Mouse (Mus musculus): ENCODE measurements around the gene Lzts2.

Lzts2 gene

DNA sequence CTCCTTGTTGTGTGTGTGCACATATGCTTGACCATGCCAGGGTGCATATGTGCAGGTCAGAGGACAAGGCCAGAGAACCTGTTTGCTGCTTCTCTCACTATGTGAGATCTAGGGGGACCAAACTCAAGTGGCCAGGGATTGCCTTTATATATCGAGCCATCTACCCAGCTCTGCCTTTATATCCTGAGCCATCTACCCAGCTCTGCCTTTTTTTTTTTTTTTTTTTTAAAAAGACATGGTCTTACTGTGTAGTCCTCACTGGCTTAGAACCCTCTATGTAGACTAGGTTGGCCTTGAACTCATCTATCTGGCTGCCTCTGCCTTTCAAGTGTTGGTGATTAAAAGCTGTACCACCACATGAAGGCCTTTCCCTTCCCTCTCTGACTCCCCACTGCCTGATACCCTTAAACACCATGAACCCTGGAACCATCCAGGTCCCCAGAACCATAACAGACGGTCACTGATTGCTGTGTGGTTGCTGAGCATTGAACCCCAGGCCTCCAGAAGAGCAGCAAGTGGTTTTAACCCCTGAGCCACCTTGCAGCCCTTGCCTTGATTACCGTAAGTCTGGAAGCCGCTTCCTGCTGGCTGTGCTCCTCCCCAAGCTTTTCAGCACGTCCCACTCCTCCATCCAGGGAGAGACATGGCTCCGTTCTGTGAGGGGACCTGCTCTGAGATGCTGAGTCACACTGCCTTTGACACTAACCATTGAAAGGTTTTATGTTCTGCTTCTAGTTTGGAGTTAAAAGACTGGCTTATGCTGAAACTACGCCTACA, 10.3 kb upstream of the Lzts2 start:
- DNase-seq: no peak

GRCm38 (mm10) chr19:45005444-45005843, 8.8 kb upstream of the Lzts2 start, which contains the start of gene Twnk:
Gene Twnk (plus strand): TSS chr19:45005663.
- DNase-seq: peak in 1 of 2 experiments; percentile 52

- DNase-seq: peak; percentile 93 to 95
Observed at GRCm38 (mm10) chr19:45005957-45006712, 8.1 kb upstream of the Lzts2 start, which contains the start of gene Mrpl43. Gene Mrpl43 (minus strand): TSS chr19:45006442.

GRCm38 (mm10) chr19:45007021-45007420, 7.2 kb upstream of the Lzts2 start:
- no peak for DNase-seq

DNA sequence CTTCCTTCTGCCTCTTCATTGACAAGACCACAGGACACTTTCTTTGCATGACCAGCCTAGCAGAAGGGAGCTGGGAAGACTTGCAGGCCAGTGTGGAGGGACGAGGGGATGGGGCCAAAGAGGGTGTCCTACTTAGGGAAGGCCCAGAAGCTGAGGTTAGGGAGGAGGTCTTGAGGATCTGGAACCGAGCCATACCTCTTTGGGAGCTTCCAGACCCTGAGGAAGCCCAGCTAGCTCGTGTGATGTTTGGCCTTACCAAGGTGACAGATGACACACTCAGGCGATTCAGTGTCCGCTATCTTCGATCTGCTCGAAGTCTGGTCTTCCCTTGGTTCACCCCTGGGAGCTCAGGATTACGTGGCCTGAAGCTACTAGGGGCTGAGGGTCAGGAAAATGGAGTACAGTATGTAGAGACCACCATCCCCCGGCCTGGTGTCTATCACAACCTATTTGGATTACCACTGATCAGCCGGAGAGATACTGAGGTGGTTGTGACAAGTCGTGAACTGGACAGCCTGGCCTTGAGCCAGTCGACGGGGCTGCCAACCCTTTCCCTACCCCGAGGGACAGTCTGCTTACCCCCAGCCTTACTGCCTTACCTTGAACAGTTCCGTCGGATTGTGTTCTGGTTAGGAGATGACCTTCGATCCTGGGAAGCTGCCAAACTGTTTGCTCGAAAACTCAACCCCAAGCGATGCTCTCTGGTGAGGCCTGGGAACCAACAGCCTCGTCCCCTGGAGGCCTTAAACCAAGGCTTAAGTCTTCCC, 6.6 kb upstream of the Lzts2 start:
- no peak for DNase-seq

DNA sequence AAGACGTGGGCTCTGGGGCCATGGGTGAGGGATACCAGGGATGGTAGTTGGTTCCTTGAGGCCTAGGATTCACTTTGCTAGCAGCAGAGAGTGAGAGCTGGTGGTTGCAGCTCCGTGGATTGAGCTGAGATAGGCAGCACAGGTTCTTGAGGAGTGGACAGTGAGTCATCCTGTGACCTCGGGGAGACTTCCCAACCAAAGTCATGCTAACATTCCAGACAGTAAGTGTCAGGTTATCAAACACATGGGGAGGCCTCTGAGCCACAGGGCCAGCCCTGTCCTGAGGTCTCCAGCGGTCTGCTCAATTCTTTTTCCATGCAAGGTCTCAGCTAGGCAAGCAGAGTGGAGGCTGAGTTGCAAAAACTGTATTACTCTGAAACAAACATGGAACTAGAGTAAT, 3.6 kb upstream of the Lzts2 start:
- DNase-seq: no peak

- no peak for DNase-seq
Observed at GRCm38 (mm10) chr19:45012219-45012618, 2.0 kb upstream of the Lzts2 start.

DNA sequence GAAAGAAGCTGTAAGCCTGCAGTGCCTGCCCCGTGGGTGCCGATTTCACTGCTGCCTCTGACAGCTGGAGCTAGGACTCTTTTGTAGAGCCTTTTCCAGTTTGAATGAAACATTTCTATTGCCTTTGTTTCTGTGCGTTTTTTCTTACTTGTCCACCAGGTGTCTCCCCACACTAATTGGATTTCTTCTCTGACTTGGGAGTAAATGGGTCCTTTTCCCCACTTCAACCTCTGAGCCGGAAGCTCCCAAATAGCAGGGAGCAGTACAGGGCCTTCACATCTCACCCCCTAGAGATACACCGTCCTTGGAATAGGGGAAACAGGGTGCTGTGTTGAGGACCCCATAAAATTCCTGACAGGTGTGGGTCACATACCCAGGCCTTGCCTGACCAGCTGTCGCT, 1.6 kb upstream of the Lzts2 start:
- no peak for DNase-seq

- no peak for DNase-seq
Observed at GRCm38 (mm10) chr19:45013581-45014225, 511 bp upstream of the Lzts2 start.

GRCm38 (mm10) chr19:45014981-45015402, 778 bp downstream of the Lzts2 start:
- DNase-seq: peak; percentile 32 to 44

GRCm38 (mm10) chr19:45015518-45016281, 1.5 kb downstream of the Lzts2 start:
- DNase-seq: peak; percentile 73 to 83

DNA sequence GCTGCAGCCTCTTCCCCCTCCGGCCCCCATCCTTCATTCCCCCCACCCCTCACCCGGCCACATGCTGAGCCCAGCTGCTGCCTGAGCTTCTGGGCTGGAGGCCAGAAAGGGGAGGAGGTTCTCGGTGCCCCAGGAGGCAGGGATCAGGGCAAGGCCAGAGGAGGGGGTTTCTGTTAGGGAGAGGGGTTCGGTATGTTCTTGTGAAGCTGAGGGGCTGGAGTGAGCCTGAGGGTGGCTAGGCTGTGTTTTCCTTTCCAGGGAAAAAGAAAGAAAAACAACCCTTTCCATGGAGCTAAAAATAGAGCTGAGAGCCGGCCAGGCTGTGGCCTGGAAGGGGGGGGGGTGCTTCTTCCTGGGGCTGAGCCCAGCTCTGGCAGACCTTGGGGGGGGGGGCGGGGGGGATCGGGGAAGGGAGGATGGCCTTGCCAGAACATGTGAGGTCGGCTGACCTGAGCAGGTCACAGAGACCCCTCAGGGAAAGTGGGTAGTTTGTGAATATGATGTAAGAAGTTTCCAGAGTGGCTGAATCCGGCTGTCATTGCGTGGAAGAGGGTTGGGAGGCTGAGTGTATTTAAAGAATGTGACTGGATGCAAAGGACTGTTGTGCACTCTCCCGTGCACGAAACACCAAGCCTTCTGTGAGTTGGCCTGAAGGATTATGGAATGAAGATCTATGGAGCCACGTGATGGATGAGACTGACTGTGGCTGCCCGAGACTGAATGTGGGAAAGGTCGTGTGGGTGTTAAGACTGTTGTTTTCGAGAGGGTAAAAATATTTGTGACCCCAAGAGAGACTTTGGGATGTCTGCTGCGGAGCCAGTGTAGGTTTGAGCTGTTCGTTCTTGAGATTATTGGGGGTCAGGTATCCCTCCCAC, 2.4 kb downstream of the Lzts2 start:
- no peak for DNase-seq

DNA sequence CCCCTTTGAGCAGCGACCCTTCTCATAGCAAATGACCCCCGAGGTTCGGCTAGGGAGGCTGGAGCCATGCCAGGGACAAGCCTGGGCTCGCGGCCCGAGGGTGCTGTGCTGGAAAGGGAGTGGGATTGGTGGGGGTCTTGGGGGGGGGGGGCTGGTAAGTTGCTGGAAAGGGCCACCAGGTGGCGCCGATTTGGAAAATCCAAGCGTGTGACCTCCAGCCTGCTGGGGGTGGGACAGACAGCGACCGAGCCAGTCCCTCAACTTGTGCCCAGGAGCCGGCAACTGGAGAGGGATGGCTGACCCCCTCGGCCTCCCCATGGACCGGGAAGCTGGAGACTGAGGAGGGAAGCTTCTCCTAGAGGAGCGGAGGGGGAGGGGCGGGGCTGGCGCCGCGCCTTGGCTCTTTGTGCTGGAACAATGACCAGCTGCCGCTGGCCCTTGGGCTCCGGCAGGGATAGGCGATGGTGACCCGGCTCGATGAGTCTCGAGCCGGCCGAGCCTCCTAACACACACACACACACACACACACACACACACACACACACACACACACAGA, 3.1 kb downstream of the Lzts2 start:
- peak; percentile 39 to 45 for DNase-seq

GRCm38 (mm10) chr19:45017909-45018308, 3.7 kb downstream of the Lzts2 start:
- DNase-seq: peak; percentile 26 to 51

DNA sequence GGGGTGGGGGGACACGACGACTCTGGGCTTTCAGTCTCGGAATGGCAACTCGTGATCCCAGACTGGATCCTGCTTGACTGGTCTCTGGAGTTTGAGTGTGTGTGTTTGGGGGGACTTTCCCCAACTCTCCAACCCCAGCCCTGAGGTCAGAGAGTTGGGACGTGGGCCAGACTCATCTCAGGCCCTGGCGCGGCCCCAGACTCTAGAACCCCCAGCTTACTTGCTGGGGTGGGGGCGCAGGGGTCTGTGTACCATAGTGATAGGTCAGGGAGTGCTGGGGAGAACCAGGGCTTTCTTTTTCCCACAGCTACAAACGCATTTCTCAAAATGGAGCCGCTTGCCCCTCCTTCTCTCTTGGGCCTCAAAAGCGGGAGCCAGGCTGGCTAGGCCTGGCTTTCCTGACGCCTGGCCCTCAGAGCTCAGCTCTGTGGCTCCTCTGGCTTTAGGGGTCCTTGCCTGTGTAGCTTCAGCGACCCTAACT, 4.2 kb downstream of the Lzts2 start:
- no peak for DNase-seq

GRCm38 (mm10) chr19:45020348-45020747, 6.1 kb downstream of the Lzts2 start:
- DNase-seq: no peak

DNA sequence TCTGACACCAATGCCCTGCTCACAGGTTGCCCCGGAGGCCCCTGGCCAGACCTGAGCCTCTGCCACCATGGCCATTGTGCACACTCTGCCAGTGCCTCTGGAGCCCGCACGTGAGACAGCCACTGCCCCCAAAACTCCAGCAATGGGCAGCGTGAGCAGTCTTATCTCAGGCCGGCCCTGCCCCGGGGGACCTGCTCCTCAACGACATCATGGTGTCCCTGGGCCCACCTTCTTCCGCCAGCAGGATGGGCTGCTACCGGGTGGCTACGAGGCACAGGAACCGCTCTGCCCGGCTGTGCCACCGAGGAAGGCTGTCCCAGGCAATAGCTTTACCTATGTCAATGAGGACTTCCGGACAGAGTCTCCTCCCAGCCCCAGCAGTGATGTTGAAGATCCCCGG, 7.1 kb downstream of the Lzts2 start:
- DNase-seq: no peak

DNA sequence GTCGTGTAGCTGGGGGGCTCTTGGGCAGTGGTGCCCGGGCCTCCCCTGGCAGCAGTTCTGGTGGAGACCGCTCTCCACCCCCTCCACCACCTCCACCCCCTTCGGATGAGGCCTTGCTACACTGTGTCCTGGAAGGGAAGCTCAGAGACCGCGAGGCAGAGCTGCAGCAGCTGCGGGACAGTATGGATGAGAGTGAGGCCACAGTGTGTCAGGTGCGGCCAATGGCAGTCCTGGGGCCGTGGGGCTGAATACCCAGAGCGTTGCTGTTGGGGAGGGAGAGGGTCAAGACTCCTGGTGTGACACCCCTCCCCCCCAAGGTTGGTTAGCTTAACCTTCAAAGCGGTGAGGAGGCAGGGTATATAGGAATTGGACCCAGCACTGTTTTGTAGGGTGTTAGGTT, 9.8 kb downstream of the Lzts2 start:
- no peak for DNase-seq

- no peak for DNase-seq
Observed at GRCm38 (mm10) chr19:45024775-45025174, 10.6 kb downstream of the Lzts2 start.

DNA sequence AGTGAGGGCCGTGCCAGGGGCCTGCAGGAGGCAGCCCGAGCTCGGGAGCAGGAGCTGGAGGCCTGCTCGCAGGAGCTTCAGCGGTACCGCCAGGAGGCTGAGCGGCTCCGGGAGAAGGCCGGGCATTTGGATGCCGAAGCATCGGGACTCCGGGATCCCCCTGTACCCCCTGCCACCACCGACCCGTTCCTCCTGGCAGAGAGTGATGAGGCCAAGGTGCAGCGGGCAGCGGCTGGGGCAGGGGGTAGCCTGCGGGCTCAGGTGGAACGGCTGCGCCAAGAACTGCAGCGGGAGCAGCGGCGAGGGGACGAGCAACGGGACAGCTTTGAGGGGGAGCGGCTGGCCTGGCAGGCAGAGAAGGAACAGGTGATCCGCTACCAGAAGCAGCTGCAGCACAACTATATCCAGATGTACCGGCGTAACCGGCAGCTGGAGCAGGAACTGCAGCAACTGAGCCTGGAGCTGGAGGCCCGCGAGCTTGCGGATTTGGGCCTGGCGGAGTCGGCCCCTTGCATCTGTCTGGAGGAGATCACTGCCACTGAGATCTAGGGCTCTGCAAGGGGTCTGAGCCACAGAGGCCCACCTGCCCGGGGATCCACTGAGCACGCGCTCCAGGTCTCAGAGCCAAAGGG, 11.8 kb downstream of the Lzts2 start:
- no peak for DNase-seq

Data from thymus, postnatal 36 days (tissue).